Mouse (Mus musculus): ENCODE measurements at regions not wholly inside any gene's neighbourhood (a gene's known extent, or its start where the extent isn't known, plus 50 kb on each side); places are given as distances from the start of the nearest gene placed in this dataset.

GRCm38 (mm10) chr1:81904056-81904455, 328.9 kb upstream of the Gm9747 start:
- no peak for TF ChIP-seq GATA1 (IDR thresholded peaks at IDR 0.05; ENCODE audit: borderline replicate concordance, low read length)
- TF ChIP-seq FLI1 (IDR thresholded peaks at IDR 0.05; ENCODE audit: low read length) = no peak
